Mouse (Mus musculus): Measurements from ENCODE around the gene Mrpl23.

- peak; percentile 63 for TF ChIP-seq CTCF (IDR thresholded peaks at IDR 0.05; ENCODE audit: low read depth)
- TF ChIP-seq EP300 (IDR thresholded peaks at IDR 0.05; ENCODE audit: low read depth), result no peak
Measured at GRCm38 (mm10) chr7:142497775-142498174, 34.7 kb upstream of the Mrpl23 start.

Data from liver, postnatal 0 days (tissue).